ENCODE assay signal across 12 mouse cellular contexts in the genomic region with DNA sequence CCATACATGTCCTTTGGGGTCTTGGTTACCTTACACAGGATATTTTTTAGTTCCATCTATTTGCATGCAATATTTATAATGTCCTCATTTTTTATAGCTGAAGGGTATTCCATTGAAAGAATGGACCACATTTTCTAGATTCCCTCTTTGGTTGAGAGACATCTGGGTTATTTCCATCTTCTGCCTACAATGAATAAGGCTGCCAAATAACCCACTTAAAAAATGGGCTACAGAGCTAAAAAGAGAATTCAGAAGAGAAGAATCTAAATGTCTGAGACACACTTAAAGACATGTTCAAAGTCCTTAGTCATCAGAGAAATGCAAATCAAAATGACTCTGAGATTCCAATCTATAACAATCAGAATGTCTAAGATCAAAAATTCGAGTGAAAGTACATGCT.
"Had no signal": no experiment of that assay in that cellular context is flagged by ENCODE, and none has a peak within 500 bp of the region (broad histone marks: within the 10 kb centered on the region; RNA-seq: fewer than 3 reads in every experiment).

No protein-coding gene starts in this region.

- DNase-seq: retina, postnatal 1 day; right cerebral cortex, adult 18-20 months; right cerebral cortex, postnatal 14 days; right cerebral cortex, postnatal 25 days; right cerebral cortex, postnatal 4 days; spleen, adult 18-20 months; thymus, adult 18-20 months; thymus, adult 2 months; thymus, postnatal 14 days; thymus, postnatal 25 days; thymus, postnatal 36 days; thymus, postnatal 4 days had no signal
